Mouse (Mus musculus): ENCODE data around the gene Ptprg.

The Ptprg gene

GRCm38 (mm10) chr14:11683386-11684081, 130.2 kb downstream of the Ptprg start:
- DNase-seq (ENCODE audit: low spot score in 2 of 2): peak in 1 of 2 experiments; percentile 24

DNA sequence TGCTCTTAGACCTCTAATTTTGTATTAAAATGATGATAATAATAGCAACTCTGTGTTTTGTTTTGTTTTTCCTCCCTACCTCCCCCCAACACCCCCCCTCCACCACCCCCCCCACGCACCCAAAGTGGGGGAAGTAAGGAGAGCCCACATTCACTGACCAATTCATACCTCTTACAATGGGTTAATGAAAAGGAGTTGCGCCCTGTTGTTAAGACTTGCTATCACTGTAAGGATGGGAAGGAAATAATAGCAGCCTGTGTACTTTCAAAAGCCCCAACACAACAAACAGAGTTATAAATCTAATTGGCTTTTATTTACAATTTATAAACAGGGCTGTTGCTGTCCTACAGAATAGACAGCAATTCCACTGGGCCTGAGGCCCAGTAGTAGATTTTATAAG, 130.8 kb downstream of the Ptprg start:
- DNase-seq (ENCODE audit: low spot score in 2 of 2): no peak

DNA sequence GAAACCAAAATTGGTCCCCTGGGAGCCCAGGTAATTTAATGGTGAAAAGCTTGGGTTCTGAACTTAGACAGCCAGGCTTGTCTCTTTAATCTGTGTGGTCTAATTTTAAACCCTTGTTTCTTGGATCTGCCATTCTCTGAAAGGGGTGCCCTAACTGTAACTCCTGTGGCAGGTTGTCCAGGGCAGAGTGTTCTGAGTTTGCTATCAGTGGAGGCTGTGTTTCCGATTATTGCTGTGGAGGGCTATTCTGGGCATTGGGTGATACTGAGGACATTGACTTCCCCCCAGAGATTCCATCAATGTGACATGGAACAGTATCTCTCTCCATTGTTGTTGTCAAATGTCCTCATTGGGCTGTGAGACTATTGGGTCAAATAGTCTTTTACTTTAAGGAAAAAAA, 134.2 kb downstream of the Ptprg start:
- DNase-seq (ENCODE audit: low spot score in 2 of 2): no peak

- DNase-seq (ENCODE audit: low spot score in 2 of 2): no peak
These were observed 134.8 kb downstream of the Ptprg start for GRCm38 (mm10) chr14:11688142-11688541.

DNA sequence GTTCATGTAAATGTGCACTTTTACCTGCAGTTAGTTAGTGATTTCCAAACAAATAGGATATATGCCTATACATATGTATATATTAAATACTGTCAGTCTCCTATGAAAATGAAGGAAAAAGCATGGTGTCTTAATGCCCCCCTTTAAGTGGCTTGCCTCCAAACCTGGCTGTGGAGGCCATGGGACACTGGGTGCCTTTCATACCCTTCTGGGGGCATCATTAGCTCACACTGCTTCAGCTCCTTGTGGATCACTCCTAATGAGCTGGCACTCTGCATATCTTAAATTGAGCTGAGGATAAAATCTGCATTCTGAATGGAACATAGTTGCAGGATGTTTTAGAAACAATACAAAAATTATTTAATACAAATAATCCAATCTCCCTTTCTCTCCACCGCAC, 136.7 kb downstream of the Ptprg start:
- DNase-seq (ENCODE audit: low spot score in 2 of 2): no peak

GRCm38 (mm10) chr14:11691531-11691930, 138.2 kb downstream of the Ptprg start:
- DNase-seq (ENCODE audit: low spot score in 2 of 2): no peak

GRCm38 (mm10) chr14:11698880-11699279, 145.5 kb downstream of the Ptprg start:
- DNase-seq (ENCODE audit: low spot score in 2 of 2): no peak

DNA sequence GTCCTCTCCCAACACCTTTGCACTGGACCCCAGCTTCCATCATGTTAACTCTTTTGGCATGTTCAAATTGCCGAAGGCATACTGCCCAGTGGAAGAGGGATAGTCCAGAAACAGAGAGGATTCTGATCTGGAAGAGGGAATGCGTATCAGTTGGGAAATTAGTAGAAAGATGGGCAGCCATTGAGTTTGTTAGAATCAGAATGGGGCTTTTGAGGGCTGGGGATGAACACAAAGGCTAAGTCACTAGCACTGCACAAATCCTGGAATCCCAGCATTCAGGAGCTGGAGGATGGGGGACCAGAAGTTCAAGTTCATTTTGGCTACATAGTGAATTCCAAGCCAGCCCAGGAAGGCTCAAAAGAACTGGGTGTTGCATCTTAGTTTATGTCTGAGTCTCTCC, 146.3 kb downstream of the Ptprg start:
- DNase-seq (ENCODE audit: low spot score in 2 of 2): no peak

DNA sequence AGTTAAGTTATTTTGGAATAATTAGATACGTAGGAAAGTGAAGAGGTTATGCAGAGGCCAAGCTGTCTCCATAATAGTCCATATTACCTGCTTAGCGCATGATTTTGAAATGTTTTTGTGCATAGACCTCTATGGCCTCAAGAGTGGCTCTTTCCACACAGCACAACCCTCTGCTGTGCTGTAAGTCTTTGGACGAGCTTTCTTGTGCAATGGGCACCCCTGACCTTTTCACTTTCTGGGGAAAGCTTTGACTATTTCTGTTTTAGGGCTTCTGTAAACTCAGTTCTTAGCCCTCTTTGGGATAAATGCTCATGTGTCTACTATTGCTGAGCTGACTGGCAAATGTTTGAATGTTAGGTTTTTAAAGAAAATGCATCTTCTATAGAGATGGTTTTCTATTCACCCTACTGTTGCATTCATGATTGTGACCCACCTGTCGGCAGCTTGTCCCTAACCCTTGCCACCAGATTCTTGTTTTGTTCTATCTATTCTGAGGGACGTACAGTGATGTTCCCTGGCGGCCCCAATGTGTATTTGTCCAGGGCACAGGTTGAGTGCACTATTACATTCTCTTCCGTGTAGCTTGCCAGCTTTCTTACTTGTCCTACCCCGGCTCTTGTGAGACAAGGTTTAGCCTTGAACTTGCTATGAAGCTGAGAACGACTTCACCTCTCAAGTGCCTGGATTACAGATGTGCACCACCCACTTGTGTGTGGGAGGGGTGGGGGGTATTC, 148.4 kb downstream of the Ptprg start:
- DNase-seq (ENCODE audit: low spot score in 2 of 2): no peak

DNA sequence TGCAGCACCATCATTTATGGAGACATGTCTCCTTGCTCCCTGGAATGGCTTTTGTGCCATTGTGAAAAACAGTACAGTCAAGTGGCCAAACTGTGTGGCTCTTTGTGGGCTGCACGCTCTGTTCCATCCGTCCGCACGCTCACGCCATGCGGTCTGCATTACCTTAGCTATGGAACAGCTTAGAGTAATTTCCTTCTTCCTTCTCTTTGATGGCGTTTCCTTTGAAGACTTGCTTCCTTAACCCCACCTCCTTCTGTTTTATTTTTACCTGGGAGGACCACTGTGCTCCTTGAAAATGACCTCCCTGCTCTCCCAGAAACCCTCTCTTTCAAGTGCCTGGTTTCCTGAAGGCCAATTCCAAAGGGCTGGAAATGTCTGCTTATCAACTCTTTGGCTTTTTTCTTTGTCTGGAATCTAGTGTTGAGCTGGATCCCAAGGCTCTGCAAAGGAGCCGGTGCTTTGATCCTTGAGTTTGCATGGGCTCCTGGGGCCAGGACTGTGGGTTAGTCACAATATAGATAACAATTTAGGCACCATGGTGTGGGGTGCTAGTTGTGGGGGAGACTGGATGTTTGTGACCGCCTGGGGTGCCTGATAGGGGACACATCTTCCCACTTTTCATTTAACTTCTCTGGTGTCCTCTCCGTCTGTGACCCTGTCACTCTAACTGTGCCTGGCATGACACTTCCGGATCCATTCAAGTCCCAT, 149.6 kb downstream of the Ptprg start:
- DNase-seq (ENCODE audit: low spot score in 2 of 2): no peak

GRCm38 (mm10) chr14:11704871-11705270, 151.5 kb downstream of the Ptprg start:
- no peak for DNase-seq (ENCODE audit: low spot score in 2 of 2)

DNA sequence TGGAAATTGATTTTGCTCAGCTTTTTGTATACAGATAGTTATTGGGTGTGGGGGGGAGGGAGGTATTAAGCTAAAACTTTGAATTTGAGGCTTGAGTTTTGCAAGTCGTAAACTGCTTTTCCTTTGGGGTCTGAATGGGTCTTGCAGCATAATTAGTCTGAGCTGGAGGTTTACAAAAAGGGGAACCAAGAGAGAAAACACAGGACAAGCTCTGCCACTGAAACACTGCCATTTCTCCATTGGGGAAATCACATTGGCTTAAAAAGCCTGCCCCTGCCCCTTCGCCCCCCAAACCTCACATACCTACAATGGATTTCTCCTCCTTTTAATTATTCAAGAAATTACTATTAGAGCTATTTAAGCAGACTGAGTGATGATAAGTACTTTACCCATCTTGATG, 156.0 kb downstream of the Ptprg start:
- no peak for DNase-seq (ENCODE audit: low spot score in 2 of 2)

DNA sequence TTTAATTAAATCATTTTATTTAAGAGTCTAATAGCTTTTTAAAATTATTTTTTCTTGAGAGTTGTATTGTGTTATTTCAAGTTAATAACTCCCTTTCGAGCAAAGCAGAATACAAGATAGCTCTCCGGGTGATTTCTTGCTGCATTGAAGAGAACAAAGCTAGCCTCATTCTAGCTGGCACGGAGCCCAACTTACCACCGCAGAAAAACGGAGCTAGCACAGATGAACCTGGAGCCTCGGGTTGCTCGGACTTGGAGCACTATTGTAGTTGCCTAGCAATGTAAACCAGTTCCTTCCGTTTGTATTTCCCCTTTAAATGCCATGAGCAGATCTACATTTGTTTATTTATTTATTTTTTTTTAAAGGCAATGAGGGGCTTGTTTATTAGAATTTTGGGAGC, 156.5 kb downstream of the Ptprg start:
- DNase-seq (ENCODE audit: low spot score in 2 of 2): no peak

- DNase-seq (ENCODE audit: low spot score in 2 of 2): no peak
These were observed 157.2 kb downstream of the Ptprg start for GRCm38 (mm10) chr14:11710410-11711122.

DNA sequence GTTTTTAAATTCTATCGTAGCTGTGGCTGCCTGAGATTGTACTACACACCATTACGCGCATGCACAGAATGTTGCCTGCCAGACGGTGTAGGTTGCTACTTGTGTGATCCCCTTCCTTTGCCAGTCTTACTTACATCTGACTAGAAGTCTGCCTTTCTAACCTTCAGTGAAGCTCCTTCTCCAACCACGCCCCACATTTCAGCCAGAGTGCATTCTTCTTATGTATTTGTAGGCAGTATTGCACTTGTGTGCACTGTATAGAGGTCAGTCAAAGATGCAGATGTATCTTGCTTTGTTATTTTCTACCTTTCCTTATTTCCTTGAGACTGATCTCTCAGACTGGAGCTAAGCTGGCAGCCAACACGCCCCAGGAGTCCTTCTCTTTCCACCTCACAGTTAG, 158.8 kb downstream of the Ptprg start:
- DNase-seq (ENCODE audit: low spot score in 2 of 2): no peak

DNA sequence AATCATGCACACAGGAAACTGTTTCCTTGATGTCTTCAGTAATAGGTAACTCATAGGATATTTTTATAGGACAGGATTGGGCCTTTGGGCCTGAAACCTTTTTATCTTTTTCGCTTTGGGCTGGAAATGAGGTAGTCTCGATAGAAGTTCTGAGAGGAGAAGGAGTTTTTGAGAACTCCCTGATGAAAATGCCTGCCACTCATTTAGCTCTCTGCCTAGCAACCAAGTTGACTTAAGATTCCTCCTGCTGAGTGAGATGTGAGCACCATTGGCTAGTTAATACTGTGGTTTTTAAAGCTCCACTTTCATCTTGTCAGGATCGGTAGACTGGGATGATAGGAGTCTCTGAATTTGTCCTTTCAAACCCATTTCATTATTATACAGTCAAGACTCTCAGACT, 162.9 kb downstream of the Ptprg start:
- DNase-seq (ENCODE audit: low spot score in 2 of 2): no peak

GRCm38 (mm10) chr14:11718201-11718600, 164.9 kb downstream of the Ptprg start:
- DNase-seq (ENCODE audit: low spot score in 2 of 2): no peak

GRCm38 (mm10) chr14:11719259-11719658, 165.9 kb downstream of the Ptprg start:
- no peak for DNase-seq (ENCODE audit: low spot score in 2 of 2)

DNA sequence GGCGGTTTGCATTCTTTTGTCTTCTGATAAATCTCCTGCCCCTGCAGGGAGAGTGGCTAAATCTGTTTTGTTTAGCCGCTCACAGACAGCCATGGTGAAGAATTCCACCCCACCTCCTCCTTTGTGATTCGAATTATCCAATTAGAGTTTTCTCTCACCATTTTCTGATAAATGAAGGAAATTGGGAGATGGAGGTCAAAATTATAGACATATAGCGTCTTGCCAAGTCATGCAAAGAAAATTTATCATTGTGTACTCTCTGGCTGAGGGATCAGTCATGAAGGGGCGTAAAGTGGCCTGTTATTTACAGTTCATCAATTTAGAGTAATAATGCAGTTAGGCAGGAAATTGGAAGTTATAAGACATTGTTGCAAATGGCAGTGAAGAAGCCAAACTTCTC, 168.8 kb downstream of the Ptprg start:
- no peak for DNase-seq (ENCODE audit: low spot score in 2 of 2)

DNA sequence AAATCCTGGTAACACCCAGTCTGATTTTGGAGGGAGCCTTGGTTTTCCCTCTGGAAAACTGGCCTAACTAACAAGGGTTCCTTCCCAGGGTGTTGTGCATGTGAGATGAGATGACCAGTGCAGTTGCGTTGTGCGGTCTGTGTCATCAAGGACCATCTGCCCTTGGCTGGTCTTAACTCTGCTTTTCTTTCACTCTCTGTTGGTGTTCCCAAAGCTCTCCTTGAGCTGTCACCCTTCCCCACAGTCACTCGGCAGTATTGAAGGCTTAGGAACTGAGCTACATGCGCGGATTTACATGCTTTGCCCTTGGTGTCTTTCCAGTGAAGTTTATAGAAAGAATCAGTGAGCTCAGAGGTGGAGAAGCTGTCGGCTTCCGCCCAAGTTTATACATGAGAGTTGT, 170.5 kb downstream of the Ptprg start:
- no peak for DNase-seq (ENCODE audit: low spot score in 2 of 2)

DNA sequence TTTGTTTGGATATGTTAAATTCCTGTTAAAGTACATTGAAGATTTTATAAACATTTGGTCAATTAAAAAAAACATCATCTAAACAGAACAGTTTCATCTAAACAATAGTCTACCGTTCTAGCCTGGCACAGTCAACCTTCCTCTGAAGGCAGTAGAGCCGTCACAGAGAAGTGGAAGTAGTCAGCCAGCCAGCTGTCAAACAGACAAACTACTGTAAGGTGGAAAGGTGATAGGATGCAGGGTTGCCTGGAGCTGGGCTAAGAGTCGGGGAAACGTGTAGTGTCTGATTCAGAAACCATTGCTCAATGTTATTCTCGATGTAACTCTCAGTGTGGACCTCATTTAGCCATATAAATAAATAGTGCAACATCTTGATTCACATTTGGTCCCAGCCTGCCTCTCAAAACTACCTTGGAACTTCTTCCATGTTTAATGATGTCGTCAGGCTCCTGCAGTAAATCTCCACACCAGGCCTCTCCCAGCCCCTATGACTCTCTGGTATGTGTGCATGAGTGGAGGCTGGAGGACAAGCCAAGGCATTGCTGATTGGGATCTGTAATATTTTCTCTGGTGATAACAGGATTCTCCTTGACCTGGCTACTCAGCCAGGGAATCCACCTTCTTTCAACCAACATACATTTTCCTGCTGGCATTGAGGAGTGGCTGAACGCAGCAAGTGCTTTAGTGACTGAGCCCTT, 178.0 kb downstream of the Ptprg start:
- DNase-seq (ENCODE audit: low spot score in 2 of 2): no peak

DNA sequence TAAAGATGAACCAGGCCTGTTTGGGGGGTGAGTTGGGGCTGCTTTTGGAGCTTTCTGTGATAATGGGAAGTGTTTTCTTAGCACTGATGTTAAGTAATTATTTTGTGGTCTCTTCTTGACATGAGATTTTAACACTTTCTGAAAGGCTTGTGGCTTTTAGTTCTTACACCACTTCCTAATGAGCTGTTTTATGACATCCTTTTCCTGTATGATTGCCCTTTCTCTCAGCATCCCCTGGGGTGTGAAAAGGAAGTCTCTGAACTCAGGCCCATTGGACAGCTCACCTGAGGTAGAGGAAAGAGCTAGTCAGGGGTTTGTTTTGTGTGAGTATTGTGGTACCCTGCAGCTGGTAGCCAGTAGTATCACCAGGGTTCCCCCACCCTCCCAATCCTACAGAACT, 179.0 kb downstream of the Ptprg start:
- DNase-seq (ENCODE audit: low spot score in 2 of 2): no peak
